27 mouse cellular contexts compared by ENCODE assay signal in the genomic region with DNA sequence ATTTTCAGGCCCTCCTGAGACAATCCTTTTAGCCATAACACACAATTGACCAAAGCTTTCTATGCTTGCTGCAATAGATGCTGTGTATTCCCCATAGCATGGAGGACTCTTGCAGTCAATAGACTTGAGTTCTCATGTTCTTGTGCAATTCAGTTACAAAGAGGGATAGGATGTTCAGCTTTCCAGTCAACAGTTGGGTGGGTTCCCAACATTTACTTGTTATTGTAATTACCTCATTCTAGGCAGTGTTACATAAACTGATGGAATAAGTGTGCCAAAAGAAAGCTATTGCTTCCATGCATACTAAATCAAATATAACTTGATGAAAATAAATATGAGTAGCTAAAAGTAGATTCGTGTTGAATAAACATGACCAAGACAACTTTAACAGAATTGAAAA. TPM values are rescaled to one million over a fixed set of nuclear protein-coding genes. Genes with fewer than 3 reads are reported as not detected.
A peak's percentile ranks its signal among the peaks of the same experiment; 100 is the strongest.
DNase-seq lines count a peak whose midpoint lies in the region; ATAC-seq and TF ChIP-seq lines count a peak whose summit lies in the region.
"Had no signal": no experiment of that assay in that cellular context is flagged by ENCODE, and none has a peak within 500 bp of the region (broad histone marks: within the 10 kb centered on the region; RNA-seq: fewer than 3 reads in every experiment).

No protein-coding gene starts in this region.

- H3K36me3 ChIP-seq in forebrain, embryonic 14.5 days (ENCODE audit: control insufficient read depth, insufficient read depth, low read length): no peaks in the 10 kb centered on the region
- H3K36me3 ChIP-seq in forebrain, embryonic 12.5 days (replicated peaks): no peaks in the 10 kb centered on the region
- H3K36me3 ChIP-seq in lung, embryonic 14.5 days (ENCODE audit: insufficient read depth): no peaks in the 10 kb centered on the region
- H3K36me3 ChIP-seq: embryonic facial prominence, embryonic 13.5 days; embryonic facial prominence, embryonic 15.5 days; forebrain, embryonic 10.5 days; G1E had no signal

- WGBS in forebrain, embryonic 14.5 days: 88% methylated on average over 1 of the region's 1 CpGs
- 95% methylated on average over 1 of the region's 1 CpGs for WGBS in forebrain, embryonic 12.5 days
- 69% methylated on average over 1 of the region's 1 CpGs for WGBS in lung, embryonic 14.5 days

- no peaks in the 10 kb centered on the region for H3K27me3 ChIP-seq in forebrain, embryonic 14.5 days (replicated peaks; ENCODE audit: control insufficient read depth, insufficient read depth, low read length)
- H3K27me3 ChIP-seq in forebrain, embryonic 12.5 days: peaks cover 5% of the 10 kb centered on the region; the same call in 1 of the 2 replicates
- no peaks in the 10 kb centered on the region for H3K27me3 ChIP-seq in lung, embryonic 14.5 days (ENCODE audit: insufficient read depth, low read length)
- H3K27me3 ChIP-seq: CH12.LX; embryonic facial prominence, embryonic 13.5 days; embryonic facial prominence, embryonic 15.5 days; forebrain, embryonic 13.5 days; Patski had no signal

- no peak for TF ChIP-seq CTCF in lung, embryonic 14.5 days (IDR thresholded peaks at IDR 0.05; ENCODE audit: low read depth)

- ATAC-seq in forebrain, embryonic 14.5 days: no peak
- no peak for ATAC-seq in forebrain, embryonic 12.5 days (ENCODE audit: low FRiP score)
- ATAC-seq in lung, embryonic 14.5 days (ENCODE audit: insufficient read depth): no peak
- ATAC-seq: activated CD4-positive, CD25-positive, alpha-beta regulatory T cell, adult 4 months; CD4-positive, CD25-positive, alpha-beta regulatory T cell, adult 4 months; forebrain, embryonic 13.5 days; forebrain, embryonic 16.5 days; Patski had no signal

- H3K9ac ChIP-seq in forebrain, embryonic 14.5 days (ENCODE audit: low read length): no peak overlapping the region
- H3K9ac ChIP-seq in forebrain, embryonic 12.5 days: no peak overlapping the region
- no peak overlapping the region for H3K9ac ChIP-seq in lung, embryonic 14.5 days
- H3K9ac ChIP-seq: embryonic facial prominence, embryonic 13.5 days; embryonic facial prominence, embryonic 15.5 days; forebrain, embryonic 13.5 days had no signal

- no peaks in the 10 kb centered on the region for H3K4me1 ChIP-seq in forebrain, embryonic 14.5 days (ENCODE audit: control insufficient read depth, insufficient read depth, low read length)
- no peaks in the 10 kb centered on the region for H3K4me1 ChIP-seq in forebrain, embryonic 12.5 days
- no peaks in the 10 kb centered on the region for H3K4me1 ChIP-seq in lung, embryonic 14.5 days (ENCODE audit: insufficient read depth)
- H3K4me1 ChIP-seq: embryonic facial prominence, embryonic 13.5 days; embryonic facial prominence, embryonic 15.5 days; forebrain, embryonic 10.5 days; forebrain, embryonic 13.5 days had no signal

- DNase-seq in forebrain, embryonic 14.5 days (ENCODE audit: low spot score): peak; percentile 22
- DNase-seq in lung, embryonic 14.5 days: peak; percentile 27
- DNase-seq in lung, postnatal 4 days: no peak
- no peak for DNase-seq in MN1 (ENCODE audit: low spot score)
- DNase-seq: adrenal gland, adult 2 months; adrenal gland, postnatal 10 days; adrenal gland, postnatal 25 days; B cell, adult 2 months; cerebellum, adult 11 months; cerebellum, adult 18-20 months; cerebellum, adult 8-10 months; cerebellum, adult 9-11 months; cerebellum, postnatal 14 days; cerebellum, postnatal 36 days; embryo, embryonic 11 days had no signal

- no peak overlapping the region for H3K4me2 ChIP-seq in forebrain, embryonic 14.5 days (ENCODE audit: low read length)
- H3K4me2 ChIP-seq in forebrain, embryonic 12.5 days: no peak overlapping the region
- H3K4me2 ChIP-seq in lung, embryonic 14.5 days: no peak overlapping the region
- H3K4me2 ChIP-seq: embryonic facial prominence, embryonic 13.5 days; embryonic facial prominence, embryonic 15.5 days; forebrain, embryonic 13.5 days had no signal

- no peak overlapping the region for H3K27ac ChIP-seq in forebrain, embryonic 14.5 days (ENCODE audit: low read depth, low read length)
- no peak overlapping the region for H3K27ac ChIP-seq in forebrain, embryonic 12.5 days
- H3K27ac ChIP-seq in lung, embryonic 14.5 days (ENCODE audit: low read depth): no peak overlapping the region
- H3K27ac ChIP-seq: embryonic facial prominence, embryonic 13.5 days; embryonic facial prominence, embryonic 15.5 days; forebrain, embryonic 10.5 days; forebrain, embryonic 13.5 days had no signal

- no peak overlapping the region for H3K4me3 ChIP-seq in forebrain, embryonic 14.5 days (ENCODE audit: low read depth, low read length)
- H3K4me3 ChIP-seq in forebrain, embryonic 12.5 days (replicated peaks): no peak overlapping the region
- no peak overlapping the region for H3K4me3 ChIP-seq in lung, embryonic 14.5 days (ENCODE audit: low read depth, low read length)
- H3K4me3 ChIP-seq: embryonic facial prominence, embryonic 13.5 days; embryonic facial prominence, embryonic 15.5 days; erythroblast, embryonic 14.5 days; forebrain, embryonic 10.5 days; forebrain, embryonic 13.5 days had no signal

- H3K9me3 ChIP-seq in forebrain, embryonic 14.5 days (replicated peaks; ENCODE audit: control insufficient read depth, low read length): no peaks in the 10 kb centered on the region
- H3K9me3 ChIP-seq in forebrain, embryonic 12.5 days: no peaks in the 10 kb centered on the region
- peaks cover 5% of the 10 kb centered on the region; the same call in 1 of the 2 replicates for H3K9me3 ChIP-seq in lung, embryonic 14.5 days (ENCODE audit: low read depth, low read length)
- H3K9me3 ChIP-seq: embryonic facial prominence, embryonic 15.5 days; forebrain, embryonic 10.5 days; forebrain, embryonic 13.5 days; G1E had no signal

RNA-seq across cellular contexts. Expression of gene Jag1, which starts 8.4 kb away (rescaled TPM):
- 6.5 and 8.8 TPM in 2 replicates for polyA plus RNA-seq in forebrain, embryonic 14.5 days (2014; fragmentation: Nextera tagmentation; extraction: Ambion mirVana)
- polyA plus RNA-seq in forebrain, embryonic 12.5 days (2016; fragmentation: Nextera tagmentation; extraction: Ambion mirVana): 20.5 and 21.2 TPM in 2 replicates
- polyA plus RNA-seq in lung, embryonic 14.5 days (2014; fragmentation: Nextera tagmentation; extraction: Ambion mirVana): 13.6 and 15.3 TPM in 2 replicates
- polyA plus RNA-seq: erythroblast, embryonic 14.5 days; G1E had no signal

Comparison
In these comparisons a context has a peak if more than half of its experiments do, and no peak if none do; other contexts are left out.
1. DNase-seq: peak in forebrain, embryonic 14.5 days (single experiment) and lung, embryonic 14.5 days (single experiment); none in lung, postnatal 4 days (0 of 2) and MN1 (single experiment).